Comparison of ENCODE assay signal across 24 mouse cellular contexts in genomic region chr4:109662271-109662670, GRCm38 (mm10). TPM values are rescaled to one million over a fixed set of nuclear protein-coding genes. Genes with fewer than 3 reads are reported as not detected.
DNase-seq lines count a peak whose midpoint lies in the region; ATAC-seq and TF ChIP-seq lines count a peak whose summit lies in the region.
"Had no signal": no experiment of that assay in that cellular context is flagged by ENCODE, and none has a peak within 500 bp of the region (broad histone marks: within the 10 kb centered on the region; RNA-seq: fewer than 3 reads in every experiment).

No protein-coding gene starts in this region.

- DNase-seq in liver, postnatal 0 days = no peak
- no peak for DNase-seq in MEL (ENCODE audit: low read depth, low spot score)
- DNase-seq in embryo, embryonic 9.5 days (ENCODE audit: extremely low spot score) = peak; percentile 28
- DNase-seq in frontal cortex, adult 2 months (ENCODE audit: extremely low spot score in 1 of 2, low spot score in 1 of 2) = no peak
- no peak for DNase-seq in kidney, adult 9 months
- DNase-seq: adrenal gland, postnatal 14 days; B cell, adult 2 months; cerebellum, adult 11 months; cerebellum, adult 9-11 months; gastrocnemius, postnatal 14 days; heart, postnatal 36 days; kidney, postnatal 25 days; lung, postnatal 4 days; thymus, adult 2 months had no signal

- H3K4me2 ChIP-seq in liver, embryonic 15.5 days = no peak overlapping the region
- no peak overlapping the region for H3K4me2 ChIP-seq in liver, postnatal 0 days (ENCODE audit: low read depth, low read length)
- H3K4me2 ChIP-seq: limb, embryonic 13.5 days had no signal

- no peak for TF ChIP-seq CTCF in liver, postnatal 0 days (IDR thresholded peaks at IDR 0.05; ENCODE audit: low read depth)
- TF ChIP-seq CTCF in MEL (IDR thresholded peaks at IDR 0.05 in 2 of 3, conservative IDR thresholded peaks at IDR 0.05 in 1 of 3; ENCODE audit: control insufficient read depth in 1 of 3, insufficient read depth in 1 of 3, low read depth in 2 of 3, low read length in 3 of 3, poor library complexity in 1 of 3, severe bottlenecking in 1 of 3) = no peak

- TF ChIP-seq POLR2A in MEL (IDR thresholded peaks at IDR 0.05; ENCODE audit: control insufficient read depth in 1 of 2, insufficient read depth in 1 of 2, low read depth in 1 of 2, low read length in 2 of 2, poor library complexity in 1 of 2) = no peak

- peaks cover 32% of the 10 kb centered on the region for H3K79me2 ChIP-seq in MEL (ENCODE audit: control insufficient read depth, insufficient read depth, low read length, poor library complexity)

- TF ChIP-seq EP300 in liver, postnatal 0 days (IDR thresholded peaks at IDR 0.05; ENCODE audit: low read depth) = no peak
- no peak for TF ChIP-seq EP300 in MEL (IDR thresholded peaks at IDR 0.05; ENCODE audit: low read depth in 1 of 2, low read length in 2 of 2)

- no peak overlapping the region for H3K27ac ChIP-seq in liver, embryonic 15.5 days (replicated peaks)
- no peak overlapping the region for H3K27ac ChIP-seq in liver, postnatal 0 days (ENCODE audit: low read depth)
- no peak overlapping the region for H3K27ac ChIP-seq in MEL (ENCODE audit: control insufficient read depth, low read depth, low read length)
- H3K27ac ChIP-seq: layer of hippocampus, adult 2 months; limb, embryonic 13.5 days; liver, embryonic 14.5 days had no signal

- H3K4me3 ChIP-seq in erythroblast, embryonic 14.5 days (replicated peaks) = peak overlapping the region; percentile 25
- peak overlapping the region; percentile 14; the same call in 1 of the 2 replicates for H3K4me3 ChIP-seq in liver, embryonic 15.5 days (replicated peaks)
- H3K4me3 ChIP-seq in liver, postnatal 0 days (ENCODE audit: low read depth, low read length) = no peak overlapping the region
- H3K4me3 ChIP-seq in MEL (ENCODE audit: control insufficient read depth in 1 of 2, insufficient read depth in 1 of 2, low read depth in 2 of 2, low read length in 2 of 2) = peak overlapping the region; percentile 15 to 24; a peak in 2 of 4 replicates
- H3K4me3 ChIP-seq: layer of hippocampus, adult 2 months; limb, embryonic 13.5 days had no signal

- WGBS in liver, embryonic 15.5 days (ENCODE audit: insufficient replicate concordance) = 14% methylated on average over 5 of the region's 5 CpGs
- 32% methylated on average over 5 of the region's 5 CpGs for WGBS in liver, postnatal 0 days (ENCODE audit: insufficient replicate concordance)

- no peak for TF ChIP-seq RAD21 in MEL (IDR thresholded peaks at IDR 0.05; ENCODE audit: low read depth, low read length)

- peaks cover 10% of the 10 kb centered on the region for H3K9me3 ChIP-seq in erythroblast, embryonic 14.5 days (ENCODE audit: control insufficient read depth, low read length)
- H3K9me3 ChIP-seq in liver, embryonic 15.5 days (replicated peaks) = no peaks in the 10 kb centered on the region
- H3K9me3 ChIP-seq in liver, postnatal 0 days (ENCODE audit: low read length) = no peaks in the 10 kb centered on the region
- H3K9me3 ChIP-seq in MEL (replicated peaks; ENCODE audit: insufficient read depth, low read length) = no peaks in the 10 kb centered on the region
- H3K9me3 ChIP-seq: limb, embryonic 13.5 days had no signal

- no peak for ATAC-seq in erythroblast, adult 5-6 weeks (replicated peaks; ENCODE audit: low FRiP score, poor library complexity, severe bottlenecking)
- ATAC-seq in liver, embryonic 15.5 days (ENCODE audit: insufficient read depth) = no peak
- ATAC-seq in liver, postnatal 0 days = no peak
- ATAC-seq: forebrain, embryonic 16.5 days; hindbrain, embryonic 16.5 days; intestine, embryonic 16.5 days; midbrain, embryonic 16.5 days had no signal

- H3K4me1 ChIP-seq in erythroblast, embryonic 14.5 days (ENCODE audit: control insufficient read depth) = peaks cover 28% of the 10 kb centered on the region
- H3K4me1 ChIP-seq in liver, embryonic 15.5 days (replicated peaks) = peaks cover 19% of the 10 kb centered on the region
- H3K4me1 ChIP-seq in liver, postnatal 0 days (ENCODE audit: insufficient read depth) = peaks cover 5% of the 10 kb centered on the region
- H3K4me1 ChIP-seq in MEL (ENCODE audit: control insufficient read depth in 1 of 2, insufficient read depth in 2 of 2, low read length in 2 of 2) = peaks cover 6 to 12% of the 10 kb centered on the region in 2 experiments

- peaks cover 43% of the 10 kb centered on the region for H3K36me3 ChIP-seq in erythroblast, embryonic 14.5 days (ENCODE audit: control insufficient read depth)
- peaks cover 10% of the 10 kb centered on the region for H3K36me3 ChIP-seq in liver, embryonic 15.5 days (replicated peaks)
- H3K36me3 ChIP-seq in liver, postnatal 0 days (replicated peaks; ENCODE audit: insufficient read depth, low read length) = peaks cover 2% of the 10 kb centered on the region; the same call in 1 of the 2 replicates
- H3K36me3 ChIP-seq in MEL (ENCODE audit: control insufficient read depth in 1 of 2, insufficient read depth in 2 of 2, low read length in 2 of 2) = peaks cover 0 to 15% of the 10 kb centered on the region in 2 experiments; a peak in 3 of 4 replicates
- H3K36me3 ChIP-seq: limb, embryonic 13.5 days had no signal

- peaks cover 83% of the 10 kb centered on the region for H3K27me3 ChIP-seq in erythroblast, embryonic 14.5 days (ENCODE audit: control insufficient read depth)
- peaks cover 57% of the 10 kb centered on the region for H3K27me3 ChIP-seq in liver, embryonic 15.5 days
- H3K27me3 ChIP-seq in liver, postnatal 0 days (ENCODE audit: insufficient read depth, low read length) = peaks cover 38% of the 10 kb centered on the region
- no peaks in the 10 kb centered on the region for H3K27me3 ChIP-seq in MEL (ENCODE audit: control insufficient read depth in 1 of 2, insufficient read depth in 2 of 2, low read length in 2 of 2)

- no peak overlapping the region for H3K9ac ChIP-seq in liver, embryonic 15.5 days
- no peak overlapping the region for H3K9ac ChIP-seq in liver, postnatal 0 days (replicated peaks)
- H3K9ac ChIP-seq in MEL (ENCODE audit: control insufficient read depth, low read depth, low read length, poor library complexity, severe bottlenecking) = peak overlapping the region; percentile 44
- H3K9ac ChIP-seq: limb, embryonic 13.5 days; liver, embryonic 14.5 days had no signal

TF ChIP-seq in MEL, 35 proteins besides CTCF, POLR2A, EP300 and RAD21:
- TF ChIP-seq USF1 (IDR thresholded peaks at IDR 0.05; ENCODE audit: low read depth, low read length) (no peak), RCOR1 (IDR thresholded peaks at IDR 0.05; ENCODE audit: low read depth, low read length) (no peak), HCFC1 (IDR thresholded peaks at IDR 0.05; ENCODE audit: low read depth, low read length) (no peak), E2F4 (IDR thresholded peaks at IDR 0.05; ENCODE audit: borderline replicate concordance, low read depth, low read length) (no peak), MAFK (IDR thresholded peaks at IDR 0.05; ENCODE audit: borderline replicate concordance, low read depth, low read length) (no peak), SIN3A (IDR thresholded peaks at IDR 0.05; ENCODE audit: low read length) (no peak), NRF1 (IDR thresholded peaks at IDR 0.05; ENCODE audit: insufficient read depth, low read depth, low read length, poor library complexity, severe bottlenecking) (no peak), CHD1 (IDR thresholded peaks at IDR 0.05; ENCODE audit: low read depth, low read length) (no peak)

RNA-seq across cellular contexts. Expression of gene Cdkn2c, which starts 4.7 kb away (rescaled TPM):
- polyA plus RNA-seq in erythroblast, embryonic 14.5 days (2012) = 16.3 and 18.3 TPM in 2 replicates
- total RNA-seq in erythroblast, adult 5-6 weeks (2015; ENCODE audit: low replicate concordance) = 25.0 and 37.2 TPM in 2 replicates
- 30.1 and 31.7 TPM in 2 replicates for total RNA-seq in erythroblast, adult 5-6 weeks (2017; ENCODE audit: low replicate concordance)
- 14.9 and 15.3 TPM in 2 replicates for polyA plus RNA-seq in liver, embryonic 15.5 days (2015; fragmentation: Nextera tagmentation; extraction: Ambion mirVana)
- 11.1 and 13.4 TPM in 2 replicates for polyA plus RNA-seq in liver, postnatal 0 days (2015; fragmentation: Nextera tagmentation; extraction: Ambion mirVana)
- total RNA-seq in MEL (2012; rRNA removed) = 18.6 and 21.0 TPM in 2 replicates
- 10 to 100 TPM in 1 of 2 experiments, not detected in 1; 26.8 TPM for polyA plus RNA-seq in MEL (2012; ENCODE audit: insufficient read depth in 1 of 2, insufficient read length in 2 of 2, low read depth in 1 of 2, low replicate concordance in 2 of 2, missing spikeins in 1 of 2)
- polyA plus RNA-seq in frontal cortex, adult 2 months (2012; rRNA removed) = 4.3 and 4.8 TPM in 2 replicates

RNA-seq across cellular contexts. Expression of gene Faf1, which starts 14.1 kb away (rescaled TPM):
- polyA plus RNA-seq in erythroblast, embryonic 14.5 days (2012) = 0.77 and 0.90 TPM in 2 replicates
- total RNA-seq in erythroblast, adult 5-6 weeks (2015; ENCODE audit: low replicate concordance) = 9.2 and 24.8 TPM in 2 replicates
- 21.9 and 27.2 TPM in 2 replicates for total RNA-seq in erythroblast, adult 5-6 weeks (2017; ENCODE audit: low replicate concordance)
- polyA plus RNA-seq in liver, embryonic 15.5 days (2015; fragmentation: Nextera tagmentation; extraction: Ambion mirVana) = 13.9 and 14.5 TPM in 2 replicates
- polyA plus RNA-seq in liver, postnatal 0 days (2015; fragmentation: Nextera tagmentation; extraction: Ambion mirVana) = 10.6 and 10.9 TPM in 2 replicates
- 37.6 and 39.2 TPM in 2 replicates for total RNA-seq in MEL (2012; rRNA removed)
- polyA plus RNA-seq in MEL (2012; ENCODE audit: insufficient read depth in 1 of 2, insufficient read length in 2 of 2, low read depth in 1 of 2, low replicate concordance in 2 of 2, missing spikeins in 1 of 2) = 10 to 100 TPM in 1 of 2 experiments, not detected in 1; 36.5 TPM
- polyA plus RNA-seq in frontal cortex, adult 2 months (2012; rRNA removed) = 16.2 and 21.4 TPM in 2 replicates
